Mouse (Mus musculus) stomach, adult 2 months (tissue): Measurements from ENCODE around the gene Atp23. TPM values are rescaled to one million over a fixed set of nuclear protein-coding genes. Genes with fewer than 3 reads are reported as not detected.

ENCODE experiments used
- polyA plus RNA-seq: library from polyadenylated mRNA; depleted of rRNA; stranded (reverse); fragments of >200 nt; gene quantifications from 2 replicates; pipeline ENCODE4 v1.2.3, GENCODE M21; 2012; rRNA removed

Gene Atp23
- 3.1 and 3.2 TPM in 2 replicates for polyA plus RNA-seq

GRCm38 (mm10) chr10:126900821-126901487 lies at the start of gene Atp23:
Gene Atp23 (minus strand): TSS chr10:126901355.

Other genes starting within 250 kb of the Atp23 start
- gene Ctdsp2, start 77.4 kb upstream of the Atp23 start, polyA plus RNA-seq = 41.0 and 43.8 TPM in 2 replicates
- 17.5 and 21.4 TPM in 2 replicates for gene Avil, start 99.4 kb upstream of the Atp23 start, polyA plus RNA-seq
- gene Tsfm, start 129.5 kb upstream of the Atp23 start, polyA plus RNA-seq = 21.3 and 39.8 TPM in 2 replicates
- gene Mettl1, start 140.1 kb upstream of the Atp23 start, polyA plus RNA-seq = 9.2 and 10.7 TPM in 2 replicates
- gene Eef1akmt3, start 140.2 kb upstream of the Atp23 start, polyA plus RNA-seq = 1.1 and 1.4 TPM in 2 replicates
- gene Cyp27b1, start 146.9 kb upstream of the Atp23 start, polyA plus RNA-seq = 0.66 and 1.2 TPM in 2 replicates
- 5.7 and 8.0 TPM in 2 replicates for gene March9, start 158.8 kb upstream of the Atp23 start, polyA plus RNA-seq
- gene Cdk4, start 162.2 kb upstream of the Atp23 start, polyA plus RNA-seq = 47.5 and 59.4 TPM in 2 replicates
- gene Tspan31, start 168.9 kb upstream of the Atp23 start, polyA plus RNA-seq = 22.0 and 25.4 TPM in 2 replicates
- 2.3 and 3.5 TPM in 2 replicates for gene Agap2, start 173.9 kb upstream of the Atp23 start, polyA plus RNA-seq
- 44.9 and 55.6 TPM in 2 replicates for gene Os9, start 219.8 kb upstream of the Atp23 start, polyA plus RNA-seq